Mouse (Mus musculus) midbrain, postnatal 0 days (tissue): ENCODE data around the gene Igsf8. TPM values are rescaled to one million over a fixed set of nuclear protein-coding genes. Genes with fewer than 3 reads are reported as not detected.

Experiments used
- ATAC-seq: fragments of 200-750 bp; cut with Nextera tagmentation; 2 replicates; pipeline ENCODE4 v1.8.0; 2017; ENCODE audit warnings: moderate number of reproducible peaks, mild to moderate bottlenecking, moderate TSS enrichment, moderate library complexity; ENCODE audit not compliant: low FRiP score
- DNase-seq: peaks from one replicate; pipeline ENCODE4 v3.0.0-alpha.2; 2015; ENCODE audit warnings: low spot score
- H3K27ac ChIP-seq: fragments of 300-500 bp; sonication (generic); 2 replicates; pipeline ENCODE4 v1.5.1; 2014; ENCODE audit warnings: low read depth, mild to moderate bottlenecking, low read length, mixed read lengths
- H3K27me3 ChIP-seq: fragments of 300-500 bp; sonication (generic); 2 replicates; pipeline ENCODE4 v1.6.1; 2014; ENCODE audit warnings: low read length, control low read depth, mixed read lengths; ENCODE audit not compliant: insufficient read depth
- H3K36me3 ChIP-seq: fragments of 300-500 bp; sonication (generic); 2 replicates; pipeline ENCODE4 v1.6.1; 2014; ENCODE audit warnings: low read length, control low read depth, mixed read lengths; ENCODE audit not compliant: insufficient read depth
- H3K4me1 ChIP-seq: fragments of 300-500 bp; sonication (generic); 2 replicates; pipeline ENCODE4 v1.6.1; 2014; ENCODE audit warnings: mild to moderate bottlenecking, control low read depth, antibody characterized with exemption, low read length, mixed read lengths; ENCODE audit not compliant: insufficient read depth
- H3K4me2 ChIP-seq: fragments of 300-500 bp; sonication (generic); 2 replicates; pipeline ENCODE4 v1.6.1; 2014; ENCODE audit warnings: low read depth, mild to moderate bottlenecking, low read length, mixed read lengths; ENCODE audit not compliant: poor library complexity, severe bottlenecking
- H3K4me3 ChIP-seq: fragments of 300-500 bp; sonication (generic); 2 replicates; pipeline ENCODE4 v1.5.1; 2014; ENCODE audit warnings: low read depth, mild to moderate bottlenecking, low read length, moderate library complexity
- H3K9ac ChIP-seq: fragments of 300-500 bp; sonication (generic); replicated peaks from 2 replicates; pipeline ENCODE4 v1.6.1; 2014; ENCODE audit warnings: mild to moderate bottlenecking, low read length, moderate library complexity, mixed read lengths; ENCODE audit not compliant: poor library complexity, severe bottlenecking
- H3K9me3 ChIP-seq: fragments of 300-500 bp; sonication (generic); 2 replicates; pipeline ENCODE4 v1.6.1; 2016; ENCODE audit warnings: low read length, control low read depth
- CTCF ChIP-seq: IDR thresholded peaks from 2 replicates; pipeline ENCODE4 v1.5.1; 2016; ENCODE audit warnings: antibody characterized with exemption, mild to moderate bottlenecking
- WGBS: fragments of 180-500 bp; shearing (Covaris S2); extraction: QIAGEN DNeasy Blood & Tissue Kit; methylation state at CpG from one replicate; pipeline ENCODE4 v1.1.7; 2014; 5-methylcytosine and 5-hydroxymethylcytosine counted together
- polyA plus RNA-seq: library from polyadenylated mRNA; unstranded; fragments of >200 nt; fragmentation: Nextera tagmentation; extraction: Ambion mirVana; gene quantifications from 2 replicates; pipeline ENCODE4 v1.2.1, GENCODE M21; 2015
- total RNA-seq: library from RNA; depleted of rRNA; stranded (reverse); fragments of >200 nt; gene quantifications from 2 replicates; pipeline ENCODE4 v1.2.3, GENCODE M21; 2014

Igsf8 gene
- total and polyA plus RNA-seq, 2 experiments from 2014 or later, result 79.6 to 114 TPM

DNA sequence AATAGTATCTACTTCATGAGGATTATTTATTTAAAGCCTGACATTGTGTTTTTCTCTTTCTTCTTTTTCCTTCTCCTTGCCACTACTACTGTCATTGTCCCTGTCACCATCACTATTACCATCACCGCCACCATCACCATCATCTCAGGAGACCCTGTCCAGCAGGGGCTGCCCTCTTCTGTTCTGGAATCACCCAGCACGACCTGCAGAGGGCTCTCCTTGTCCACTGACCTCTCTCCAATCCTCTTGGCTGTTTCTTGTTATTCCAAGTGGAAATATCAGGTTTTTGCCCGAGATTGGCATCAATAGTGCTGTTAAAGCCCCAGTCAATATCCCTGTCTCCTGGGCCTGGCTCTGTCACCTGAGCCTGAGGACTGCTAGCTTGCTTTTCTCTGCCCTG is 72.1 kb downstream of the Igsf8 start:
- no peaks in the 10 kb centered on the region for H3K36me3 ChIP-seq
- no peak overlapping the region for H3K4me3 ChIP-seq
- ATAC-seq (no peak), DNase-seq (no peak)
- WGBS, result 18% methylated on average over 3 of the region's 3 CpGs
- H3K9ac ChIP-seq, result no peak overlapping the region
- no peaks in the 10 kb centered on the region for H3K27me3 ChIP-seq
- TF ChIP-seq CTCF, result peak; percentile 65
- no peak overlapping the region for H3K27ac ChIP-seq
- no peaks in the 10 kb centered on the region for H3K9me3 ChIP-seq
- H3K4me2 ChIP-seq, result no peak overlapping the region
- peaks cover 9% of the 10 kb centered on the region; the same call in 1 of the 2 replicates for H3K4me1 ChIP-seq

DNA sequence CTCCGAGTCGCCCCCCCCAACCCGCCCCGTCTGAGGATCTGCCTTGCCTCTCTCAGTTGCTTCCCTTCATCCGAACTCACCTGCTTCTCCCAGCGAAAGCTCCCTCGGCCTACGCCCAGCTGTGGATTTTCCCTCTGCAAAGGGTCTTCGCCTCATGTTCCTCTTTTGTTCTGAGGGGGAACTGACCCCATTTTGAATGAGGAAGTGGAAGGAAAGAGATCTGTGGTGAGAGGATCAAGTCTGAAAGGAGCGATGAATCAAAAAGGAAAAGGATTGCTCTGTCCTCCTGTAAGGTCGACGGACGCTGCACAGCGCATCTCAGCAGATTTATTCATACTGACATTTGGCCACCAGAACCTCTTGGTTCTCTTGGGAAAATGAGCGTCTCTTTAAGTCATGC is 74.4 kb downstream of the Igsf8 start:
- no peak overlapping the region for H3K4me2 ChIP-seq
- H3K27ac ChIP-seq, result no peak overlapping the region
- H3K36me3 ChIP-seq, result no peaks in the 10 kb centered on the region
- H3K4me1 ChIP-seq, result no peaks in the 10 kb centered on the region
- TF ChIP-seq CTCF, result no peak
- H3K9me3 ChIP-seq, result no peaks in the 10 kb centered on the region
- no peak overlapping the region for H3K9ac ChIP-seq
- ATAC-seq (no peak), DNase-seq (no peak)
- H3K27me3 ChIP-seq, result no peaks in the 10 kb centered on the region
- WGBS, result 74% methylated on average over 15 of the region's 15 CpGs
- H3K4me3 ChIP-seq, result no peak overlapping the region

DNA sequence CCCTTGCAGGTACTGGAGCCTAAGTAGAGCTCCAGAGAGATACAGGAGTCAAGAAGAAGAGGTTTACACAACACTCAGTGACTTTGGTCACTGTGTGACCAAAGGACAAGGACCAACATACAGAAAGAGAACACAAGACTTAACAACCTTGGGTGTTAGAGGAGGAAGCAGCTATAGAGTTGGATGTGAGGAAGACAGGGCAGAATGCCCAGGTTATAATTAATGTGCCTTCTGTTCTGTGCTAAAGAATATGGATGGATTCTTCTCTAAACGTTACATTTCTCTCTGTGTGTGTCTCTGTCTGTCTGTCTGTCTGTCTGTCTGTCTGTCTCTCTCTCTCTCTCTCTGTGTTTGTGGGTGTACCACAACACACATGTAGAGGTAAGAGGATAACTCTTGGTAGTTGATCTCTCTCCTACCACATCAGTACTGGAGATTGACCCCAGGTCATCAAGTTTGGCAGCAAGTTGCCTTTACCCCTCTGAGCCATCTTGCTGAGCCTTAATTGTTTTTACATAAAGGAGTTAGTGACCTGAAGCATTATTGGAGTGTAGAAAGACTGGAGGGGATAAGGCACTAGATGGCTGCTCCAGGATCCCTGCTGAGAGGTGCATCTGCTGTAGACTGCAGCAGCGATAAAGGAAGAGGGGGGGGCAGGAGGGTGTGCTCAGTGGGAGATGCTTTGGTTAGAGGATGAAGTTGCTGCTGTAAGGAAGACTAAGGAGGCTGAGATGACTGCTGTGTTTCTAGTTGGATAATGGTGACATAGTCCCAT is 76.2 kb downstream of the Igsf8 start:
- DNase-seq, result no peak
- no peak overlapping the region for H3K9ac ChIP-seq
- TF ChIP-seq CTCF, result no peak
- peaks cover 5% of the 10 kb centered on the region; the same call in 1 of the 2 replicates for H3K27me3 ChIP-seq
- no peaks in the 10 kb centered on the region for H3K9me3 ChIP-seq
- no peaks in the 10 kb centered on the region for H3K4me1 ChIP-seq
- 39% methylated on average over 2 of the region's 2 CpGs for WGBS
- no peak overlapping the region for H3K27ac ChIP-seq
- H3K4me2 ChIP-seq, result no peak overlapping the region
- no peaks in the 10 kb centered on the region for H3K36me3 ChIP-seq
- H3K4me3 ChIP-seq, result no peak overlapping the region
- no peak for ATAC-seq

DNA sequence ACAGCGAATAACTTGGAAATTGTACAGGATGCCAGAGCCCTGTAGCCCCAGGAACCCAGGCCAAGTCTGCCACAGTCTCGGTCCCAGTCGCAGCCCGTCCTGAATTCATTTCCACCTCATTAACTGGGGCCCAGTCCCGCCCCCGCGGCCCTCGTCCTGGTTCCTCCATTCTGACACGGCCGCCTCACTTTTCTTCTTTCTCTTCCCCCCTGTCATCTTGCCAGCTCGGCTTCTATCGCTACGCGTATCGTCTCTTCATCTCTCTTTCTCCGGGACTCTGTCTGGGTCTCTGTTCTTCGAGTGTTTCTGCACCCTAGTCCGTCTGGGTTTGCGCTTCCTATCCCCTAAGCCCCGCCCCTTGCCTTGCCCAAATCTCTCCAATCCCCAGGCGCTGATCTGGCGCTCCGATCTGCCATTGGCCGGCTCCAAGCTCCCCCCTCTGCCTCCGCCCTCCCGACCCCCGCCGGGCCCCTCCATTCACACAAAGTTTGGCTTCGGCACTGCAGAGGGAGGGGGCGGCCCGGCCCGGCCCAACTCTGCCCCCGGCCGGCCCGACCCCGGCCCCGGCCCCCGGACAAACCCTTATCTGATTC is 79.4 kb downstream of the Igsf8 start, which contains the start of gene Kcnj10:
Kcnj10 (plus strand) TSS at position 482 of the 593 bp plus-strand sequence.
- peak within 1 kb of the TSS; percentile 33; the same call in 1 of the 2 replicates for H3K9ac ChIP-seq

DNA sequence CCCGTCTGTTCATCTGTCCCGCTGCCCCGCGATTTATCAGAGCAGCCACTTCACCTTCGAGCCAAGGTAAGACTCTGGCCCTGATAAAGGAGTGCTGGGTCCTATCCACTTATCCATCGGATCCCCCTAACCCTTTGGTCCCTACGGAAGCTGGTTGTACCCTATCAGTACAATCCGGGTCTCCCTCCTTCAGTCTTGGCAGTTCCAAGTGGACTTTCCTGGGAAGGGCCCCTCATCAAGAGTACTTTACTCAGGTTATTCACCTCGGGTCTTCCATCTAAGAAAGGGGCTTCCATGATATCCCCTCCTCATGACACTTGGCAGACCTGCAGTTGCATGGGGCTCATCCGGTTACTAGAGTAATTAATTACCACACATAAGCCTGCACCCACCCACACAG is 79.9 kb downstream of the Igsf8 start:
- peak overlapping the region; percentile 71 for H3K27ac ChIP-seq
- H3K4me3 ChIP-seq, result peak overlapping the region; percentile 35
- ATAC-seq (no peak), DNase-seq (no peak)
- H3K4me2 ChIP-seq, result peak overlapping the region; percentile 55
- WGBS, result 16% methylated on average over 10 of the region's 10 CpGs
- no peak for TF ChIP-seq CTCF
- H3K27me3 ChIP-seq, result peaks cover 5% of the 10 kb centered on the region; the same call in 1 of the 2 replicates
- H3K36me3 ChIP-seq, result no peaks in the 10 kb centered on the region
- H3K9me3 ChIP-seq, result no peaks in the 10 kb centered on the region
- no peaks in the 10 kb centered on the region for H3K4me1 ChIP-seq
- H3K9ac ChIP-seq, result 0 out of 2 replicates have a peak overlapping the region, but pooled peaks have one; percentile 33

More for the DNA sequence above, 79.4 kb downstream of the Igsf8 start, which contains the start of gene Kcnj10:
- peak; percentile 85 for ATAC-seq
- no peak for TF ChIP-seq CTCF
- Histone ChIP-seq H3K9me3 (no peaks in the 10 kb centered on the region), H3K4me2 (peak within 1 kb of the TSS; percentile 55), H3K27ac (peak within 1 kb of the TSS; percentile 71), H3K36me3 (no peaks in the 10 kb centered on the region), H3K4me1 (no peaks in the 10 kb centered on the region), H3K27me3 (peaks cover 5% of the 10 kb centered on the region; the same call in 1 of the 2 replicates), H3K4me3 (peak within 1 kb of the TSS; percentile 35)
- DNase-seq, result peak; percentile 94
- under 1% methylated on average over 38 of the region's 38 CpGs for WGBS

DNA sequence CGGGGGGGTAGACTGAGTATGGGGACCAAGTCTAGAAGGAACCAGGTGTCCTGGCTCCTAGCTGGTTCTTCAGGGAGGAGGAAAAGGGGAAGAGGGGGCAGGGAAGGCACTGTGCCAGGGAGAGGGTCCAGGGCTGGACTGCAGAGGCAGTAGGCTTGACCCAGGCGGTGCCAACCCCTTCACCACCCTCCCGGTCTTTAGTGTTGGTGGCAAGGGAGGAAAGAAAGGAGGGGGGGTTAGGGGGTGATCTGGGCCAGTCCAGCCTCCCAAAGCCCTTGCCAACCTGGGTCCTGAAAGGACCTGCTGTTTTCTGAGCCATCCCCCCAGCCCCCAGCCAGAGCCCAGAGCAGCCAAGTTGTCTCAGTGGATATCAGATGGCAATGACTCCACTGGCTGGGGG is 81.3 kb downstream of the Igsf8 start:
- H3K27ac ChIP-seq, result peak overlapping the region; percentile 71
- H3K4me1 ChIP-seq, result no peaks in the 10 kb centered on the region
- peak overlapping the region; percentile 35; the same call in 1 of the 2 replicates for H3K4me3 ChIP-seq
- H3K27me3 ChIP-seq, result peaks cover 5% of the 10 kb centered on the region; the same call in 1 of the 2 replicates
- 75% methylated on average over 2 of the region's 3 CpGs for WGBS
- H3K4me2 ChIP-seq, result peak overlapping the region; percentile 55
- H3K9ac ChIP-seq, result no peak overlapping the region
- peak; percentile 87 for DNase-seq
- peak; percentile 80 for ATAC-seq
- H3K9me3 ChIP-seq, result no peaks in the 10 kb centered on the region
- TF ChIP-seq CTCF, result no peak
- no peaks in the 10 kb centered on the region for H3K36me3 ChIP-seq
